Mouse (Mus musculus) spleen, adult 18-20 months (tissue): Measurements from ENCODE around the gene E130309D02Rik.

ENCODE experiments used
- DNase-seq, 2 experiments: peaks; one replicate each; pipeline ENCODE4 v3.0.0; 2022; ENCODE audit warnings: mixed read lengths in 2 of 2

The E130309D02Rik gene

GRCm38 (mm10) chr5:143314730-143315513 lies at the start of gene E130309D02Rik:
E130309D02Rik (minus strand) TSS chr5:143315360.
- DNase-seq, result peak; percentile 78 to 95

- DNase-seq, result no peak
These were observed 48.8 kb upstream of the E130309D02Rik start for GRCm38 (mm10) chr5:143363678-143364615.

- no peak for DNase-seq
These were observed 46.3 kb upstream of the E130309D02Rik start for GRCm38 (mm10) chr5:143361428-143361827.

GRCm38 (mm10) chr5:143360000-143360399 lies 44.8 kb upstream of the E130309D02Rik start:
- no peak for DNase-seq

GRCm38 (mm10) chr5:143359263-143359662 lies 44.1 kb upstream of the E130309D02Rik start:
- no peak for DNase-seq

GRCm38 (mm10) chr5:143357564-143357963 lies 42.4 kb upstream of the E130309D02Rik start:
- no peak for DNase-seq

GRCm38 (mm10) chr5:143356686-143357388 lies 41.7 kb upstream of the E130309D02Rik start, which contains the start of gene Grid2ip:
Grid2ip (plus strand) TSS chr5:143357338.
- DNase-seq, result no peak

GRCm38 (mm10) chr5:143356017-143356416 lies 40.9 kb upstream of the E130309D02Rik start:
- no peak for DNase-seq

- DNase-seq, result no peak
These were observed 31.2 kb upstream of the E130309D02Rik start for GRCm38 (mm10) chr5:143346367-143346766.

GRCm38 (mm10) chr5:143339603-143340002 lies 24.4 kb upstream of the E130309D02Rik start:
- DNase-seq, result no peak

GRCm38 (mm10) chr5:143336559-143336958 lies 21.4 kb upstream of the E130309D02Rik start:
- no peak for DNase-seq

GRCm38 (mm10) chr5:143335089-143335460 lies 19.9 kb upstream of the E130309D02Rik start:
- DNase-seq, result no peak

- no peak for DNase-seq
These were observed 19.4 kb upstream of the E130309D02Rik start for GRCm38 (mm10) chr5:143334418-143335088.

- DNase-seq, result peak in 1 of 2 experiments; percentile 73
These were observed 18.7 kb upstream of the E130309D02Rik start for GRCm38 (mm10) chr5:143333872-143334271.

GRCm38 (mm10) chr5:143328690-143329495 lies 13.7 kb upstream of the E130309D02Rik start, which contains the start of gene Zdhhc4:
Zdhhc4 (minus strand) TSS chr5:143329256.
- peak; percentile 80 to 91 for DNase-seq

GRCm38 (mm10) chr5:143317288-143317610 lies 2.1 kb upstream of the E130309D02Rik start:
- DNase-seq, result no peak

- no peak for DNase-seq
These were observed 1.6 kb upstream of the E130309D02Rik start for GRCm38 (mm10) chr5:143316605-143317287.

- DNase-seq, result no peak
These were observed 341 bp upstream of the E130309D02Rik start for GRCm38 (mm10) chr5:143315514-143315888.

- no peak for DNase-seq
These were observed 904 bp downstream of the E130309D02Rik start for GRCm38 (mm10) chr5:143314183-143314729.

- peak; percentile 54 to 82 for DNase-seq
These were observed 3.3 kb downstream of the E130309D02Rik start for GRCm38 (mm10) chr5:143311886-143312285.
